Mouse (Mus musculus) spleen, postnatal 4 days (tissue): ENCODE measurements around the gene Creb1.
"Not testable (repeated sequence)": the region's sequence is repeated elsewhere in the genome, so short reads cannot be mapped to it uniquely, and the experiment has no call there.

Experiments
- DNase-seq, 2 experiments: peaks; one replicate each; pipeline ENCODE4 v3.0.0; 2022; ENCODE audit warnings: low spot score in 2 of 2

The Creb1 gene

DNA sequence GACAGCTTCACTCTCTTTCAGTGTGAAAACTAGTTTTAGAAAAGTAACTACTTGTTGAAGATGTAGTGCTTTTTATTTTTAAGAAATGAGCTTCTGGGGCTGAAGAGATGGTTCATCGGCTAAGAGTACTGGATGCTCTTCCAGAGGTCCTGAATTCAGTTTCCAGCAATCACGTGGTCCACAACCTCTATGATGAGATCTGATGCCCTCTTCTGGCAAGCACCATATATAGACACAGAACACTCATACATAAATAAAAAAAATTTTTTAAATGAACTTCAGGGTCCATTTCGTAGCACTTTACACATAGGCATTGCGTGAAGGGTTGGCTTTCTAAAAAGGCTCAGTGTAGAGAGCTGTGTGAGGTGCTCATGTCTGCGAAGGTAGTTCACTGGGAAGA is 11.3 kb downstream of the Creb1 start:
- no peak for DNase-seq

GRCm38 (mm10) chr1:64546070-64546469 is 13.6 kb downstream of the Creb1 start:
- no peak for DNase-seq

GRCm38 (mm10) chr1:64549380-64549779 is 16.9 kb downstream of the Creb1 start:
- no peak for DNase-seq

GRCm38 (mm10) chr1:64551908-64552307 is 19.5 kb downstream of the Creb1 start:
- no peak for DNase-seq

DNA sequence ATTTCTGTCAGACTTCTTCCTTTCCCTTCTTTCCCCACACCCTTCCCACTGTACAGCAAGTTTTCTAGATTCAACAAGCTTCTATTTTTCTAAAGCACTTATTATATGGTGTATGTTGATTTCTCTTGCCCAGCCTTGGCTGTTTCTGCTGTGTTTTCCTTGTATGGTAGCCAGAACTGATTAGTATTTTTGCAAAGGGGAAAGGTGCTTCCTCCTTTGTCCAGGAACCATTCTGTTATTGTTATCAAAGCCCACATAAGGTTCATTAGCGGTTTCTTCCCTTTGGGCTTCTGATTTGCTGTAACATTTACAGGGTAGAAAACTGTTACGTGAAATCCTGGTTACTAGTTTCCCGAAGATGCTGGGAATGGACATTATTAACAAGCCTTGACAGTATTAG is 27.7 kb downstream of the Creb1 start:
- no peak for DNase-seq

- no peak for DNase-seq
Observed at GRCm38 (mm10) chr1:64568206-64568605, 35.8 kb downstream of the Creb1 start.

DNA sequence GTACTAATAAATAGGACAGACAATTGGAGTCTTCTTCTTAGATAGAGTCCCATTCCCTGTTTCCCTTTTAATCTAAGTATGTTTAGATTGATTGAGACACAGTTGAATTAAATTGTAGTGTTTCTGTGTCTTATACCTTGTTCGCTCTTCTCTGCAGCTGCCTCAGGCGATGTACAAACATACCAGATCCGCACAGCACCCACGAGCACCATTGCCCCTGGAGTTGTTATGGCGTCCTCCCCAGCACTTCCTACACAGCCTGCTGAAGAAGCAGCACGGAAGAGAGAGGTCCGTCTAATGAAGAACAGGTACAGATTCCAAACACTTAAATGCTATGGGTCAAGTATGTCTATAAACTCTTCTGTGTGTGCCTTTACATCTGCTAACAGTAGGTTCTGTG is 43.6 kb downstream of the Creb1 start:
- no peak for DNase-seq

DNA sequence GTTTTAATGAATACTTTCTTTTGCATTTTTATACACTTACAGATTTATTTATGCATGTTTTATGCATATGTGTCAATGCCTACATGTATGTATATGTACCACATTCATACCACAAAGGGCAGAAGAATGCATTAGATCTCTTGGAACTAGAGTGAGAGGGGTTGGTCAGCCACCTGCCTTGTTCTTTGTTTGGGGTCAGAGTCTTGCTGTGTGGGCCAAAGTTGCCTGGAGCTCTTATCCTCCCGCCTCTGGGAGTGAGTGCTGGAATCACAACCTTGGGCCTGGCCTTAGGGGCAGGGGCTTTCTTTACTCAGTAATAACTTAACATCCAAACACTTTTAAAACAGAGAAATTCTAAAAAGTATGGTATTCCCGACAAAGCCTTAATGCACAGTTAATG is 44.3 kb downstream of the Creb1 start:
- DNase-seq = no peak

DNA sequence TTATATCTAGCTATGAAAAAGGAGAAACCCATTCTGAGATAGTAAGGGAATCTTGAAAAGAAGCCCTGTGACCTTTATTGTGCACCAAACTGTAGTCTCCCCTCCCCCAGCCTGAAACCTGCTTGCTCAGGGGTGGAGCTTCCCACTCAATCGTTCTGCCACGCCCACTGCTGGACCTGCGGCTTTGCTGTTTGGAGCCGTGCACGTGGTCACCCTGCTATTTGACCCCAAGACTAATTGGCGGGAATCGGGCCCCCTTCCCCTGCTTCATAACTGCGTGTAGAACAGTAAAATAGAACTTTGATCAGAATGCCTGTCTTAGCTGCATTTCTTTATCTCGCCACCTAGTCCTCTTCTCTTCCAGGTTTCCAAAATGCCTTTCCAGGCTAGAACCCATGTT is 45.5 kb downstream of the Creb1 start:
- not testable (repeated sequence) for DNase-seq

GRCm38 (mm10) chr1:64578801-64579200 is 46.4 kb downstream of the Creb1 start:
- no peak for DNase-seq

DNA sequence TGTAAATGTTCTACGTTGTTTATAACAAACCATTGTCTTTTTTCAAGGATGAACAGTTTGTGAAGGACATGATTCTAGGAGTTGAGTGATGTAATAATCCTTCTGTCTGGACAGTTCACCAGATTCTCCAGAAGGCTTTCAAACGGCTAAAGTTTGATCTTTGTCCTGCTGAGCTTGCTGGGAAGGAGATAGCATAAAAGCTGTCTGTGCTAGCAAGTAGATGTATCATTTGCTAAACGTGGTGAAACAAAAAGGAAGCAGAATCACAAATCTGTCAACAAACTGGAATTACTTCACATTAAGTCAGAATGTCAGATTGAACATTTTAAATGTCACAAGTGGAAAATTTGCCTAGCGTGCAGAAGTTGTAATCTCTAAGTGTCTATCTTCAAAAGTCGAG is 66.5 kb downstream of the Creb1 start:
- DNase-seq = no peak

DNA sequence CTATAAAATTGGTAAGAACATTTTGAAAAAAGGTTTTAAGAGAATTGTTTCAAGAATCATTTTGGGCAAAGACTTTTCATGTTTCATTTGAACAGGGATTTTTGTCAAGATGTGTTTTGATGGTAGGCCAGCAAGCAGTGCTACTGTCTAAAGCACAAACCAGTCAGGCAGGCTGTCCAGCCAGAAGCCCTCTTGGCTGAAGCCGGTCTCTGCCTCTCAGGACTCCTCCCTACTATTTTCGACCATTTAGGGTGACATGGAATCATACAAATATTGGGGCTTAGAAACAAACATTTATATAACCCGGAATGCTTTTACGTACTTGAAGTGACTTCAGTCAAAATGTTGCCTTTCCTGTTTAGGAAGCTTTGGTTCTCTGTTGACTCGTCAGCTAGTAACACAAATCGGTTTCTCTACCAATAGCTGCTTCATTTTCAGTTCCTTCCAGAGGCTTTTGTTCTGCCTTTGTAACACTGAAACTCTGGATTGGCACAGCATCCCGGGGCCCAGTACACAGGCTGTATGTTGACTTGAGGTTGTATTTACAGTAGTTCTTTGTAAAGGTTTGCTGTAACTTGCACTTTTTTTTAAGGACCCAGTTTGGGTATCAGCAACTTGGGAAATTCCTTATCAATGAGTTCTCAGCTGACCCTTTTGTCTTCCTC is 68.1 kb downstream of the Creb1 start:
- DNase-seq = no peak

DNA sequence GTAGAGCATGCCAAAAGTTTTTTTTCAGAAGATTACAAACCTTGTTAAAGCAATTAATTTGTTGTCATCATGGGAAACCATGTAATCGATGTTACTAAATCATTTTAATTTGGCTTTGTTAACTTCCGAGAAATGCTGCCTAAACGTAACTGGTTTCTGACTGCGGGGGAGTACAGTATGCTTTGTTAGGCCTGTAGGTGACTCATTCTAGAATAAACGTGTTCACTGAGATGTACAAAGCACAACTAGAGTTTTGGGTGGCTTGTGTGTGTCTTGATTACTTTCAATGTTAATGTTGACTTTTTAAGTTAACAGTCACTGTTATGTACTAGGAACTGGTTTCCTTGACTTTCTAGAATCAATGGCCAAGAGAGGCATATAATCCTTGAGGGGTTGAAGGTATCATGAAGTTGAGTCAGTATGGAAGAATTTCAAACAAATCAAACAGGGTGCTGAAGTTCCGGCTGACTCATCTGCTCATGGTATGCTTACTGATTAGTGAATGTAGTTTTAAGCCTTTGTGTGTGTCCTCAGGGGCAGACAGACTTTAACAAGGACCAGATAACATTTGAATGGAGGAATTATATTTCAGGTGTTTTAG is 68.9 kb downstream of the Creb1 start:
- no peak for DNase-seq

DNA sequence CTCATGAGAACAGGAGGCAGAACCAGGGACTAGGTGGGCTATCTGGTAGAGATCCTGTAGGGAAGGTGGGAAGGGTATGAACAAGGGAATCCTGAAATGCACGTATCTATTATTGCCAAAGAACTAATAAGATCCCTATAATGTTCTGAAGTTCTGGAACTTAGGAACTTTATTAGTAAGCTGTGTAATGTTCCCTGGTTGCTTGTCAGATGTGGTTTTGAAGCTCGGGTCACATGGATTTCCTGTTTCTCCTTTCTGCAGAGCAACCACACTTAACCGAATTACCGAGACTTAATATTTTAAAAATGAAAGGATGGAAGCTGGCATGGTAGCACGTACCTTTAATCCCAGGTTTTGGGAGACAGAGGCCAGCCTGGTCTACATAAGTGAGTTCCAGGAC is 70.9 kb downstream of the Creb1 start:
- DNase-seq = no peak

- DNase-seq = no peak
Observed at GRCm38 (mm10) chr1:64609145-64609544, 76.7 kb downstream of the Creb1 start.

DNA sequence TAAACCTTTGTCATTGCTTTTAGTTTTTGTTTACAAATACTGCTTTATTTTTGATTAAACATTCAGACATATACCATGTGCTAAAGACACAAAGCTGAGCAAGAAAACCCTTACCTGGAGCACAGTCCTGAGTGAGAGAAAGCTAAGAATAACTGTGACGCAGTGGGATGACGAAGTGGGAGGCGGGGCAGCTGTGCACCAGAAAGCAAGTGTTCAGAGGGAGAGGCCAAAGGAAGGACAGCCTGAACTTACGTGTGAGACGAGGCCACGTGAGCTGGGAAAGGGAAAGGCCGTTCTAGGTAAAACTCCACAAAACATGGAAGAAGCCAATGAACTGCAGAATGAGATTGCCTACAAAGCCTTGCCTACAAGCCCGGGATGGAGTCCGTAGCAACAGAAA is 77.5 kb downstream of the Creb1 start:
- no peak for DNase-seq

GRCm38 (mm10) chr1:64614311-64614710 is 81.9 kb downstream of the Creb1 start:
- DNase-seq = no peak

GRCm38 (mm10) chr1:64614801-64615345 is 82.4 kb downstream of the Creb1 start:
- DNase-seq = no peak

DNA sequence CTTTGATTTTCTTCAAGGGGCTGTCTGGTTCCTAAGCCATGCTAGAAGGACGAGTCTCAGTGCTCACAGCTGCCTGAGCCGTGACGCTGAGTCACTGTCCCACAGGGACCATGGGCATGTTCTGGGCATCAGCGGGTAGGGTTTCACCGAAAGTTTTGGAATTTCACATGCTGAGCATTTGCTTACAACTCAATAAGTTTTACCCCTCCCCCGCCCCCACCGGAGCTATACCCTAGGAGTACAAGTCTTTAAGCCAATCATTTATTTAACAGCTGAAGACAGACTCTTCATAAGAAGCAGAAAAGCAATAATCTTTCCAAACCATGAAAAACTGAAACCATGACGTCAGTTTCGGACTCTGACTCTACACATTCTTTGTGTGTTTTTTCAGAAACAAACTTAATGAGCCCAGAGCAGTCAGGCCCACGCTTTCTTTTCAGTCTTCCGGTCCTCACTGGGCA is 83.1 kb downstream of the Creb1 start:
- DNase-seq = no peak

GRCm38 (mm10) chr1:64616076-64616475 is 83.6 kb downstream of the Creb1 start:
- no peak for DNase-seq

DNA sequence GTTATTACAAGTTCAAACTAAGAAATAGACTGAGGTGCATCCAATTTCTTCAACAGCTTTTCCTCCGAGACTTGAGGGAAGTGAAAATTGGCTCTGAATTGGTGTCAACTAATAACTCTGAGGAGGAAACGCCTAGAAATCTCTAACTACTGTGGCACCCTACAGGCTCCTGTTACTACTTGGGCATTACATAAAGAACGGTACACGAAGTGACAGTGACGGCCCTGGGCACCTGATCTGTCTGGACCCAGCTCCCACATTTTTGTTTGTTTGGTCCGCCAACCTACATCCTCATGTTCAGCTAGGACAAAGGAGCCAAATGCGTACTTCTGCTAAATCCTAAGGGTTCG is 84.1 kb downstream of the Creb1 start:
- no peak for DNase-seq

GRCm38 (mm10) chr1:64616881-64617714 is 84.7 kb downstream of the Creb1 start, which contains the start of gene Mettl21a:
Gene Mettl21a (minus strand): TSS chr1:64617242.
- DNase-seq = peak; percentile 82 to 90

GRCm38 (mm10) chr1:64617715-64617984 is 85.2 kb downstream of the Creb1 start:
- peak; percentile 79 to 94 for DNase-seq
